Mouse (Mus musculus) granulocyte monocyte progenitor cell, adult 5-6 weeks (primary cell): ENCODE measurements around the gene 1500009L16Rik. TPM values are rescaled to one million over a fixed set of nuclear protein-coding genes. Genes with fewer than 3 reads are reported as not detected.

Source experiments
- ATAC-seq: replicated peaks from 2 replicates; pipeline ENCODE4 v1.8.0; 2016; ENCODE audit warnings: mild to moderate bottlenecking, moderate TSS enrichment, inconsistent platforms; ENCODE audit not compliant: poor library complexity, severe bottlenecking
- total RNA-seq, 2 experiments: library from RNA; stranded (forward) in 1 of 2; stranded (reverse) in 1 of 2; fragments of 200-712, 200-1000 nt in 1 of 2; fragments of >200 nt in 1 of 2; fragmentation: Nextera tagmentation in 1 of 2; gene quantifications; 2 replicates each; pipeline ENCODE4 v1.2.3; 2014 to 2017

The 1500009L16Rik gene
- total RNA-seq (2014; fragmentation: Nextera tagmentation), result 0.68 and 1.0 TPM in 2 replicates
- total RNA-seq (2017), result 0.57 TPM in 1 of 2 replicates, not detected in the other

DNA sequence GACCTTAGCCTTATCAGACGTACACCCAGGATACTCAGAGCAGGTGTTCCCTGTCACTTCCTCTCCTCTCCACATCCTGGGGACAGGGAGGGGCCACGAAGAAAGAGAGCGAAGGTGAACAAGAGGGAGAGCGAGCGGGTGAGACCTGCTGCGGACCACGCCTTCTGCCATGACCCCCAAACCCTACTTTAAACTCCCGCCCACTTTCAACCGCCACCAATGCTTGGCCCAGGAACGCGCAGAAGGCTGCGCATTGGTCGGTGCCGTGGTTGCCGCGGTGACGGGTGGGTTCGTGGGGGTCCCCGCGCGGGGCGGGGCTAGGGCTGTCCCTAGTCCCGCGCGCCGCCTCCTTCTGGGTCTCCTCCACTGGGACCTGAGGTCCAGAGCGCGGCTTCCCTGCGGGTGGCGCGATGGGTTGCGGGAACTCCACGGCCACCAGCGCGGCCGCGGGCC, at the start of gene 1500009L16Rik:
Gene 1500009L16Rik (plus strand): TSS at position 287 of the 453 bp plus-strand sequence.
- peak; percentile 86 for ATAC-seq

DNA sequence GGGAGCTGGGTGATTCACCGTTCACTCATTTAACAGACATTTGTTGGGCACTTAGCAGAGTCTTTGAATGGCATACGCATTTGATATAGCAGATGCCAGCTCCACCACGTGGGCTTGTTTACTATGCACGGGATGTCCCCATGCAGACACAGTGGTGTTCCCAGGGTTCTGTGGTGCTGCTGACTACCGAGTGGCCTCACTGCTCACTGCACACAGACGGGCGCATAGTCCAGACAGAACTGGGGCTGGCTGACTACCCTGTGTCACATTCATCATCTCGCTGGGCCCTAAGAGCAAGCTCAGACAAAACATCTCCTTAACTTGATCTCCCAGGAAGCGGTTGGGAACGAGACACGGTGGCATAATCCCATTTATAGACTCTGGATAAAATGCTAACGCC, 41.3 kb upstream of the 1500009L16Rik start:
- ATAC-seq, result no peak

DNA sequence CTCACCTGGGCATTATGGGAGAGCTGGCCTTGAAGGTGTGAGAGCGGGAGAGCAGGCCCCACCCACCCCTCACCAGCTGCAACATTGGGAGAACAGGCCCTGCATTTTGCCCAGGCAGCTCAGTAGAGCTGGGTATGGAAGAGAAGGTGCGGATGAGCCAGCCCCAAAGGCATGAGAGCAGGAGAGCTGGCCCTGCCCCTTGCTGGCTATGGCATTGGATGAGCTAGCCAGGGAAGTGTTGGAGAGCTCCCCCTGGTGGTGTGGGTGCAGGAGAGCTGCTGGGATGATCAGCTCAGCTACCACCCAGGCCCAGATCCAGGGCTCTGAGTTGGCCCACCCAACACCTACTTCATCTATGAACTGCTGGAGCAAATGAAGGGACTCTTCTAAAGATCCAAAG, 34.5 kb upstream of the 1500009L16Rik start:
- no peak for ATAC-seq

DNA sequence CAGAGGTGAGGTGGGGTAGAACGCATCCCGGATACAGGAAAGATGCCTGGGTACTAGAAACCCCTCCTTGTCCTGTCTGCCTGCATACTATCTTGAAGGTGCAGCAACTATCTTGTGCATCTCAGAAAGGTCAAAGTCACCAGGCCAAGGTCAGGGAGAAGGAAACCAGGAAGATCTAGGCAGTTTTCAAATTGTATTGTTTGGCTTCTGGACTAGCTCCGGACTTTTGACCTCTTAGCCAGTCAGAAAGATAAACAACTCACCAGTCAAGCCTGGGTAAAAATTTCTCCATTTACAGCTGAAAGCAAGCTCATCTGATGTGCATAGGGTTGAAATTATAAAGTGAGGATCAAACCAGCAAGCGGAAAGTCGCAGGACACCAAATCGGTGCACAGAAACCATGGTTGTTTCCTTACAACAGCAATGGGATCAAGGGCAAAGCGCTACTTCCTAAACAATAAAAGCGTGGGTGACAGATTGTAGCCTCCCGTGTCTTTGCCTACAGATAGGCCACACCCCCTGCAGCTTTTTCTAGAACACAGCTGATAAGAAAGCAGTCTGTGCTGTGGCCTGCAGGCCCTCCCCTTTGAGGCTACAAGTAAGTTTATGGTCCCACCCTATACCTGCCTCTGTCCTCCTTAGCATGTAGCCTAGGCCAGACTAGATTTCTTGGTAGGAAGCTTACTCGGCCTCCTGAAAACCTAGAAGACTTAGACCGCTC, 30.3 kb upstream of the 1500009L16Rik start:
- ATAC-seq, result no peak

DNA sequence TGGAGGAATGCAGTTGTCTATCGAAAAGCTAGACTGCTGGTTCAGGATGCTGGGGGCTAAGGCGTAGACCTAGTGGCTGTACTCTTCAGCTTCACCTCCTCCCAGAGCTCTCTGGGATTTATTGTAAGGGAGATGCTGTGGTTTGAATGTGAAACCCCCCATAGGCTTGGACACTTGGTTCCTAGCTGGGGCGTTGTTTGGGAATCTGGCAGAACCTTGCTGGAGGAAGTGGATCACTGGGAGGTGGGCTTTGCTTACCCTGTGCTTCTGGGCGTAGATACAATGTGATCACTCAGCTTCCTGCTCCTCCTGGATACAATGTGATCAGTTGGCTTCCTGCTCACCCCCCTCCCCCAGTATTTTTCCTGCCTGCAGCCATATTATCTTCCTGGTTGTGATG, 26.4 kb upstream of the 1500009L16Rik start:
- ATAC-seq, result no peak

DNA sequence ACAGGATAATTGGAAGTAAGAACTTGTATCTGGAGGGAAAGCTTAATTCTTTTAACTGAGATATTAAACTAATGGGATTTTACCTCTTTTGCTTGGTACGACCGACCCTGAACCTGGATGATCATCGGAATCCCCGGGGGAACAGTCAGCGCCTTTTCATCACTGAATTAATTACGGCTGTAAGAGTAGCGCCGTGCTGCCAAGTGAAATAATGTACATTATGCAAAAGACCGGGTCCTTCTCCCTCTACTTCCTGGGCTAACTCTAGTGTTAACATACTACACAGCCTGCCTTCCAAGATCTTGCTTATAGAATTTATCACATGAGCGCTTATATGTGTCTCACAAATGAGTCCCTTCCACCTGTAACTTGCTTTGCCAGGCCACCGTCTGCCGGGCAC, 16.0 kb upstream of the 1500009L16Rik start:
- no peak for ATAC-seq

DNA sequence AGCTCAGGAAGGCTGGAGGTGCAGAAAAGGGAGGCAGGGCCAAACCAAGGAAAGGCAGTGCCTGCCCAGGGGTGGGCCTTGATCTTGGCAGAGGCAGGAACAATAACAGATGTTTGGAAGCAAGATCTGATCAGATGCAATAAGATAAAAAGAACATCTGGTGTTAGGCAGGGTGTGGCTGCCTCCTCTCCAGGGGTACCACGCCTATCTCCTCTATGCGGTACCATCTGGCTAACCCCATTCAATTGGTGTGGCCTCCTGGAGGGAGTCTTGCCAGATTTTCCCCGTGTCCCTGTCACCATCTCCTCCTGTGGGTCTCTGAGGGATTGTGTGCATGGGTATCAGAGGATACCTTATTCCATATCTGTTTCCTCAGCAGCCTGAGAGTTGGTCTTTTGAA, 12.7 kb upstream of the 1500009L16Rik start:
- ATAC-seq, result no peak

DNA sequence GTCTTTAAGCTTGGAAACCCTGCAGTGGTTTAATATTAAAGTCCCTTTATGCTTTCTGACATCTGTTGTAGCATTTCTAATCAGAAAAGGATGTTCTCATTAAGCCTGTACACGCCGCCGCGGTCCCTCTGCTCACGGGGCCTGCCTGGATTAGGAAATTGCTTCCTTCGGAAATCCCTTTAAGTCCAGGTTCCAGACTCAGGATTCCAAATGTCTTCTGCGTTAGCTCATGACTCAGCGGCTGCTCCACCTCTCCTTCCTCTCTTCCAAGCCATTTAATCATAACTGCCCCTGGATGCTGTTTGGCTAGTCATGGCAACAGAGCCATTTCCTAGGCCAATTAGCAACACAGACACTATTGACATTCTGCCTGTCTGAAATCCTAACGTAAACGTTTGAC, 10.9 kb upstream of the 1500009L16Rik start:
- ATAC-seq, result no peak

DNA sequence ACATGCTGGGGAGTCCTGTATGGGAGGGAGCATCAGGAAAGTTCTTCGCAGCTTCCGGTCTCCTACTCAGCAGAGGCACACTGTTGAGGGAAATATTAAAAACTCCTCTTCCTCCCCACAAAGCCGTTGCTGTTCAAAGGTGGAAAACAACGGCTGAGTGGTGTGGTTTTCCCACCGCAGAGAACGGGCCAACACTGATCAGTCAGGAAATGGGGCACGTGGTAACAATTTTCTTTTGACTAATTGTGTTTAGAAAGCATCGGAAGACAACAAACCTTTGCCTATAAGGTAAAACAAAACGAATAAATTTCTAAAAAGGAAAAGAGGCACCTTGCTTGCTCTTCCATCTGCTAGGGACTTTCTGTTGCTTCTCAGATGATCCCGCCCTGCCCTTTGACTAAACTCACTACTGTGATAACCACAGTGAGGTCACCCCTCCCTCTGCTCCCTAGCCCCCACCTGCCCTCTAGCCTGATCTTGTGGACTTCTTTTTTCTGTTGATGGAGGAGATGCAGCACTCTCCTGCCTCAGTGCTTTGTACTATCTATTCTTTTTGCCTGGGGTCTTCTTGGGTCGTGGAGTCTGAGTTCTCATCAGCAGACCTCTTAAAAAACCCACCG, 3.7 kb upstream of the 1500009L16Rik start:
- 0 out of 2 replicates have a peak, but pooled peaks have one; percentile 14 for ATAC-seq

DNA sequence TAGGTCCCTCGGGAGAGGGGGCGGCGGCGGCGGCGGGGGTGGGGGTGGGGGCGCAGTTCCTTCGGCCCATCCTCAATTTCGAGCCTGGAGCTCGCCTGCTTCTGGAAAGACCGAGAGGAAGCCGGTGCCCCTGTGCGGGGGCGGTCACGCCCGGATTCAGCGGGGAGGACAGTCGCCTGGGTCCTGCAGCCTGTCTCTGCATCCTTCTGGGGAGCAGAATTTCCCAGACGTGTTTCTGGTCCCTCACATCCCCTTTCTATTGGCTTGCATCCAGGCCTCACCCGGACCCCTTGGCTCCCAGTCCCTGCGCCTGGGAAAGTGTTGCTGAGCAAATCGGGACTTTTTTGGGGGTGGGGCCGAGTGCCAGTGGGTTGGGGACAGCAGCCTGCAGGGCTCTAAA, 390 bp downstream of the 1500009L16Rik start:
- no peak for ATAC-seq

DNA sequence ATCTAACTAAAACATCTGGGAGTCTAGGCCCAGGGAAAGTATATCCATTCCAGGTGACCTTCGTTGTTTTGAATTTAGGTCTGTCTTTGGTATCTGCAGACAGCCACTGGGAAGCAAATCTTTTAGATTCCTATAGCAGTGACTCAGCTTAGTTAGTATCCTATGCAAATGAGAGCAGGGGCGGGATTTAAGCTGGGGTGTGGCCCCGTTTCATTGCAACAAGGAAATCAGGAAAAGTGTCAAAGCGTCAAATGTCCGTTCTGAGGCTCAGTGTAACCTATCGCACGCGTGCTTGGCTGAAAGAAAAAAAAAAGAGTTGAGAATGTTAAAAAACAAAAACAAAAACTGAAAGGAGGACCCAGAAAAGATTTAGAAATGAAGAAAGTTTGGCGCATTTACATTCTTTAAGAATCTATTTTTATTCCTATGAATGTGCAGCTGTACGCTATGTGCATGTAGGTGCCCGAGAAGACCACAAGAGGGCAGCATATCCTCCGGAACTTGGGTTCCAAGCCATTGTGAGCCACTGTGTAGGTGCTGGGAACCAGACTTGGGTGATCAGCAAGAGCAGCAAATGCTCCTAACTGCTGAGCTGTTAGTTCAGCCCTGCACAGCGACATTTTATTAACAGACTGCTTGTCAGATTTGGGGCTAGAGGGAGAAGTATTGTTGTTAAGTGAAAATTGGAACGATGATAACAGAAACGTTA, 1.8 kb downstream of the 1500009L16Rik start:
- ATAC-seq, result no peak

DNA sequence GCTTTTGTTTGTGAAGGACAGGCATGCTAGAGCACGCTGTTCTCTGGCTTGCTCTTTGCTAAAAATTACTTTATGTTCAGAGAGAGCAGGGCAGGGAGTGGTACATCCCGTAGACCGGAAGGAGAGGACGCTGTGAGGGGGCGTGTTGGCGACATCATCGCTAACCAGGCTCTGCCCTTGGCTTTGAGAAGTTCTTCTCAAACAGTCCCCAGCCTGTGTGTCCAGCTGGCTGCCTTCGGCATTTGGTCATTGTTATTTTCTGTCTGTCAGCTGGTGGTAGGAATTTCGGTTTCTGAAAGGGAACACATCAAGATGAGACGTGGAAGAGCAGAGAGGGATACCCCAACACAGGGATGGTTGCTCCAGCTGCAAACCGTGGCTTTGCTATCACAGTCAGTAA, 3.5 kb downstream of the 1500009L16Rik start:
- ATAC-seq, result no peak

DNA sequence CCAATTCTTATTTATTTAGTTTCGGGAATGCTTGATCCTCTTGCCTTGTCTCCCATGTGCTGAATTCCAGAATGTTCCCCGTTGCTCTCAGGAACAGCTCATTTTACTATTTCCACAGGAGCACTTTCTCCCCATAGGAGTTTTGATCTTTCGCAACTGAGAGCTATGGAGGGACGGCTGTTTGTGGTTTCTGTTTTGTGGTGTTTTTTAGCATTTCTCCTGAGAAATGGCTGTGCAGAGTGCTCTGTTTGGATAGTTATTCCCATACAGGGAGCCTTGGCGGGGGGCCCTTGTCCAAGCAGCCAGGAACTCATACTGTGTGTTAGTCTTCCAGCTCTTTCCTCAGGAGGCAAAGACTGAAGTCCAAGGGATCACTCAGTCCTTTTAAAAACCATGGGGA, 5.2 kb downstream of the 1500009L16Rik start:
- no peak for ATAC-seq

DNA sequence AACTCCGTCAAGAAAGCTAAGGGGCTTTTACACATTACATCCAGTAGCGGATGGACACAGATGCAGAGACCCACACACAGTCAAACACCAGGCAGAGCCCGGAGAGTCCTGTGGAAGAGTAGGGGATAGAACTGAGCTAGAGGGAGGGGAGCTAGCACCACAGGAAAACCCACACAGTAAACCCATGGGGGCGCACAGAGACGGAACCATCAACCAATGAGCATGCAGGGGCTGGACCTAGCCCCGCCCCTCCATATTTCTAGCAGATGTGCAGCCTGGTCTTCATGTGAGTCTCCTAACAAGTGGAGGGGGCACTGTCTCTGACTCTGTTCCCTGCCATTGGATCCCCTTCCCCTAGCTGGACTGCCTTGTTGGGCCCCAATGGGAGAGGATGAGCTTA, 5.9 kb downstream of the 1500009L16Rik start:
- no peak for ATAC-seq

DNA sequence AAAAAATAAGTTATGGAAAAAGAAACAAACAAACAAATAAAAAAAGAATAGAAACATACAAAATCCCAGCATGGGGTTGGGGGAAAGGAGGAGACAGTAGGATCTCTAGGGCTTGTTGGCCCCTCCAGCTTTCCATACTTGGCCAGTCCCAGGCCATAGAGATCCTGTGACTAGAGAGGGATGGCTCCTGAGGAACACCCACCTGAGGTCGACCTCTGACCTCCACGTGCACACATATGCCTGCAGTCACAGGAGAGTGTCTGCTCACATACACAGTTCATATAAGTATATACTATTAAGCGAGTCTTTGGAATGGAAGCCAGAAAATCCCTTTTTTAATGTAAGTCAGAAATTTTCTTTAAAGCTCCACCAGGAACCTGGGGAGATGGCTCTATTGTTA, 6.4 kb downstream of the 1500009L16Rik start:
- ATAC-seq, result no peak

DNA sequence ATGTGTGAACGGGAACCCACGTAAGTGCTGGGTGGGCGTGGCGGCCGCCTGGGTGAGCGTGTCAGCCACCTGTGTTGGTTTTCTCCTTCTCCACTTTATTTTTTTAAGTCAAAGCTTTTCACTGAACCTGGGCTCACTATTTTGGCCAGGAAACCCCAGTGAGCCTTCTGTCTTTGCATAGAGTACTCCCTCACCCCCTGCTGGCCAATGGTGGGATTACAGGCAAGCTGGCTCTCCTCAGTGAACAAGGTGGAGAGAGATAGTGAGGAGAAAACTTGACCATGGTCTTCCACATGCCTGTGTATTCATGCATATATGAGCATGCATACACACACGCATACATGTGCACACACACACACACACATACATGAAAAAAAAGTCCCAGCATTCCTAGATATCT, 6.8 kb downstream of the 1500009L16Rik start:
- peak; percentile 79 for ATAC-seq

DNA sequence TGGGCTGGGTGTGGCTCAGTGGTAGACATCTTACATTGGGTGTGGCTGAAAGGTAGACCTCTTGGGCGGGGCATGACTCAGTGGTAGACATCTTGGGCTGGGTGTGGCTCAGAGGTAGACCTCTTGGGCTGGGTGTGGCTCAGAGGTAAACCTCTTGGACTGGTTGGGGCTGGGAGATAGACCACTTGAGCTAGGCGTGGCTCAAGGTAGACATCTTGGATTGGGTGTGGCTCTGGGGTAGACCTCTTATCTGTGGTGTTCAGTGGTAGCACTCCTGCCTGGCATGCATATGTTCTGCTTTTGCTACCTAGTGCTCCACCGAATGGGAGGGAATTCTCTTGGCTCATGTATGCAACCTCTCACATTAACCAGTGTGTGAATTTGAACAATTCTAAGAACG, 11.1 kb downstream of the 1500009L16Rik start:
- no peak for ATAC-seq

DNA sequence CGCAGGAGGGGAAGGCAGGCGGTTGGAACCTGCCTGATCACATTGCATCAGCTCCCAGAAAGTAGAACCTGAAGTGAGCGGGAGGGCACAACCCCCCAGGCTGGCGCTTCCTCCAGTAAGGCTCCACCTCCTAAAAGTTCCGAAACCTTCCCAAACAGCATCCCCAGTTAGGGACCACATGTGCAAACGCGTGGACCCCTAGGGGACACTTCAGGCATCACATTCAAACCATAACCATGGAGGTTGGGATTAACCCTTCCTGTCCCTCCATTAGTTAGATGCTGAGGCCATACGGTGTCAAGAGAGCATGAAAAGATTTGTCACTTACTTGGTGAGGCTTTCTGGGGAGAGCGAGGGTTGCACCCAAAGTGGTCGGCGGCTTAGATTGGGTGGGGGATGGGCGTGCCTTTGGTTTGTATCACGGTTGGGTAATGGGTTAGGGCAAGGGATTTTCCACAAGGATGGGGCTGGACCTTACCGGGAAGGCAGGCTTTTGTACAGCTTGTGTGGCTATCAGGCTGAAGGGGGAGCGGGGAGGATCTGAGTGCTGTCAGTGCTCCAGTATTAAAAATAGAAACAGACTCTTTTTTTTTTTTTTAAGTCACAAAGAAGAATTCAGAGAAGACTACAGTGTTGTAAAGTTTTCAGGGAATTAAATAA, 16.5 kb downstream of the 1500009L16Rik start:
- no peak for ATAC-seq

DNA sequence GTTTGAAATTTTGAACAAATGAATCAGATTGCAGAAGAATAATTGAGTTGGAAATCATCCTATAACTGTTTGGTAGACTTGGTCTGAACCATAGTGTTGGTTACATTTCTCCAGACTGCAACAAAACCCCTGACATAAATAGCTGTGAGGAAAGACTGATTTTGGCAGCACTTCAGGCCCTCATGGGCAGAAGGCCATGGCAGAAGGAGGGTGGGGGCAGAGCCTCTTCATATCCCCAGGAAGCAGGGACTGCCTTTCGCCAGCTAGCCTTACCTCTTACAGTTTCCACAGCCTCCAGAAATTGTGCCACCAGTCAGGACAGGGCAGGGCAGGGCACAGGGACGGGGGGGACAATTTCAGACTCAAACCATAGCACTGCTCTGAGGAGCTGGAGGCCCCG, 22.0 kb downstream of the 1500009L16Rik start:
- no peak for ATAC-seq

DNA sequence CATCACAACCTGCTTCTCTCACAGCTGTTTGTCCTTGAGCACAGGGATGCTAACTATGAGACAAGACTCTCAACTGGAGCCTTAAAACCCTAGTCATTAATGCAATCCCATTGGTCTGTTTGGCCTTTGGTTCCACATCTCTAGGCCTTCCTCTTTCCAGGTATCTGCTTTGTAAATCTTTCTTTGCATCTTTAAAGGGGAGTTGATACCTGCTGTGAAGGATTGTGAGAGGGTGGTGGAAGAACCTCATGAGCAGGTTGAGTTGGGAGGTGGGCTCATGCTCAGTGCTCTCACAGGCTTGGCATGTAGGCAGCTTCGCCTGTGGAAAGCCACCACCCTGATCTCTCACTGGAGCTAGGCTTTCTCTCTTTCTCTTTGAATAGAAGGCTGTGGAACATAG, 30.4 kb downstream of the 1500009L16Rik start:
- no peak for ATAC-seq
